Mouse (Mus musculus) cerebellum, adult 11-12 months (tissue): ENCODE data around the gene Sema6c.
"Not testable (repeated sequence)": the region's sequence is repeated elsewhere in the genome, so short reads cannot be mapped to it uniquely, and the experiment has no call there.

Source experiments
- DNase-seq: peaks from one replicate; pipeline ENCODE4 v3.0.0; 2022

The Sema6c gene

DNA sequence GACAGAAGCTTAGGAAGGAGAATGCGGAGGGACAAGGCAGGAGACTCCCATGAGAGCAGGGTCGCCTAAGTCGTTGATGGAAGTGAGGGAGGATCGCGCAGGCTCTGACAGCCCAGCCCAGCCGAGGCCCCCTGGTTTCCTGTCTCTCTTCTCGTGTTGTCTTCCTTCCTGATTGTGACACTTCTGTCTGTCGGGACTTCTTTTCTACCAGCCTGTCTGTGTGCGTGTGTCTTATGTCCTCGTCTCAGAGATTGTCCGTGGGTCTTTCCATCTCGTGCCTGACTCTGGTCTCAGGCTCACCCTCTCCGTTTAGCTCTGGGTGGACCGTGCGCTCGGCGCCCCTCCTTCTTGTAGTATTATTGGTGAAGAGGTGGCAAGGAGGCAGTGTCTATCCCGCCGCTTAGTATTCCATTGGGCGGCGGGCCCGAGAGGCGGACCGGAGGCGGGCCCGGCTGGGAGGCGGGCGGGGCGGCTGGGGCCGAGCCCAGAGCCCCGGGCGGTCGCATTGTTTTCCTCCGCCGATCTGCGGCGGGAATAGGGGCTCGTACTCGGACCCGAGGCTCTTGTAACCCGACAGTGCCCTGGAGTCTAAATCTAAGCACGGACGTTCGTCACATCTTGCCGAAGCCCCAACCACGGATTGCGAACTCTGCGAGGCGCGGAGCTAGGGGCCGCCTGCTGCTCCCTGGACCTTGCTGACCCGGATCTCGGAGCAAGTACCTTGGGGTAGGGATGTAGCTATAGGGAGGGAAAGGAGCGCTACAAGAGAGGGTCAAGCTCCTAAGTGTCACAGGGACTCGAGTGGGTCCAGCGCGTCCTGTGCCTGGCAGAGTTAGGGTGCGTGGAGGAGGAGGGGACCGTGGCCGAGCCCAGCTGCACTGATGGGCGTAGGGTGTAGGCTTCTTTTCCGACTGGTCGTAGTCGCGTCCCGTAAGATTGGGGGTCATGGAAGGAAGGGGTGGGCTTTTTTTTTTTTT is at the start of gene Sema6c:
Sema6c (plus strand) TSS at position 471 of the 977 bp plus-strand sequence.
- DNase-seq, result peak; percentile 92

DNA sequence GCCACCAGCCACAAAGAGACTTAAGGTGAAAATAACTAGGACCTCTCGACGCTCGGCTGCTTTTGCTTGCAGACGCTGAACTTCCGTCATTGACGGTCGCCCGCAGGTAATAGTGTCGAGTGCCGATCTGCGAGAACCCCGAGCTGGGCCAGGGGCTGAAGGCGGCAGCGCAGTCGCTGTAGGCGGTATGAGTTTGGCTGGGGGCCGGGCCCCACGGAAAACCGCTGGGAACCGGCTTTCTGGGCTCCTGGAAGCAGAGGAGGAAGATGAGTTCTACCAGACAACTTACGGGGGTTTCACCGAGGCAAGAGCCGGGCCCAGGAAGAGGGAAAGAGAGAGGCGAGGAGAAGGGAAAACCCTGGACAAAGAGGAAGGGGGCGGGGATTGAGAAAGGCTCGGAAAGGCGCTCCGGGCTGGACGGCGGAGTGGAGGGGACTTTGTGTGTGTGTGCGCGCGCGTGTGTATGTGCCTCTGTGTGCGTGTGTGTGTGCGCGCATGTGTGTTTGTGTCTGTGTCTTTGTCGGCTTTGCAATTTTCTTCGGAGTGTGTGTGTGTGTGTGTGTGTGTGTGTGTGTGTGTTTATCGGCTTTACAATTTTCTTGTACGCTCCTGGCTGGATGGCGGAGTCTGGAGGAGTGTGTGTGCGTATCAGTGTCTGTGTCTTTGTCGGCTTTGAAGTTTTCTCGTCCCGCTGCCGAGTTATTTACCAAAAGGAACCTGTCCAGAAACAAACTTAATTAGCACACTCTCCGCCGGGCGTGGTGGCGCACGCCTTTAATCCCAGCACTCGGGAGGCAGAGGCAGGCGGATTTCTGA is 49.1 kb upstream of the Sema6c start, which contains the start of gene Vps72:
Vps72 (plus strand) TSS at position 112 of the 816 bp plus-strand sequence.
- DNase-seq, result peak; percentile 83

DNA sequence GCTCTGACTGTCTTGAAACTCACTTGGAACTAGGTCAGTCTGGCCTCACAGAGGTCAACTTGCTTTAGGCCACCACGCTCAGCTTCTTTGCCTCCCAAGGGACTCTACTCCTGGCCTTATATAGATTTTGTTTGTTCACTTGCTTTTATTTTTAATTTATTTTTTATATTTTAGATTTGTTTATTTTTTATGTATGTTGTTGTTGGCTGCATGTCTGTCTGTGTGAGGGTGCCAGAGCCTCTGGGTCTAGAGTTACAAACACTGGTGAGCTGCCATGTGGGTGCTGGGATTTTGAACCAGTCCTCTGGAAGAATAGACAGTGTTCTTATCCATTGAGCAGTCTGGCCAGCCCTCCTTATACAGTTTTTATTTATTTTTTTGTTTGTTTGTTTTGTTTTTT is 47.5 kb upstream of the Sema6c start:
- DNase-seq, result no peak

DNA sequence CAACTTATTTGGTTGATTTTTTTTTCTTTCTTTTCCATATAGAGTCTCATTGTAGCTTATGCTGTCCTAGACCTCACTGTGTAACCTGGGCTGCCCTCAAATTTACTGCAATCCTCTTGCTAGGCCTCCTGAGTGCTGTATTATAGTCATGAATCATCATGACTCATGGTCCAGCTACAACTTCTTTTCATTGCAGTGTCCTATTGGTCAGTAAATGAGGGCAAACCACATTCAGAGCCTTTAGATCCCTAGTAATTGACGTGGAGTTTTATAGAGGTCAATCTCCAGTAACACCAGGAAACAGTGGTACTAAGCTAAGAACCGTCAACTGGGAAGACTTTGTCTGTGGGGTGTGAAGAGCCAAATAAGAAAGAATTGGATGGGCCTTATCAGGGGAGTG is 42.5 kb upstream of the Sema6c start:
- no peak for DNase-seq

DNA sequence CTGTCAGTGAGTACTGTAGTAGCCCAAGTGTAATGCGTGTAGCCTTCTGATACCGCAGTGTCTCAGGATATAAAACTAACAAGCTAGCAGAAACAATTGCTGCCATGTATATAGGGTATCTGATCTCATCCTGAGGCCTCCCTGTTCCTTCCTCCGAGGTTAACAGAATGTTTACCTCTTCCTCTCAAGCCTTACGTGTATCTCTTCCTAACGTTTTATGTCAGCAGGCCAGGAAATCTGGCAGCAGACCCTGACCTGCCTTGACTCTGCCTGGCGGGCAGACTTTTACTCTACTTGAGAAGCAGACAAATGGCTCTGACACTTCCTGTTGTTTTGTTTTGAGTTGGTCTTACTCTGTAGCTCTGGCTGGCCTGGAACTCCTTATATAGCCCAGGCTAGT is 38.7 kb upstream of the Sema6c start:
- DNase-seq, result no peak

DNA sequence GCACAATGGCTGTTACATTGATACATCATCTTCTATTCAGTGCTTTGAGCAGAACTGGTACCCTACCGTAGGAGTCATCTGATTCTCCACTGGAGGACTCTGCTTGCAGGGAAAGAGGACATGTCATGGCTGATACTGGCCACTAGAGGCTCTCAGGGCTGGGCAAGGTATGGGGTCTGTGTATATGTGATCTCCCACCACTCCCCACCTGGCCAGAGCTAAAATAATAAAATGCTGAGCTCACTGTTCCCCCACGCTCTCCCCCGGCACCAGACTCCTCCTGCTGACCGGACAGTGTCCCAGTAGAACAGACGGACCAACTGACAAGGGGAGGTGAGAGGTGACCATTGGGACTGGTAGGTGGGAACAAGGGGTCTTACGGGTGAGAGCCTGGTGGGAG is 36.0 kb upstream of the Sema6c start, which contains the start of gene Tmod4:
Tmod4 (plus strand) TSS at position 231 of the 400 bp plus-strand sequence.
- no peak for DNase-seq

DNA sequence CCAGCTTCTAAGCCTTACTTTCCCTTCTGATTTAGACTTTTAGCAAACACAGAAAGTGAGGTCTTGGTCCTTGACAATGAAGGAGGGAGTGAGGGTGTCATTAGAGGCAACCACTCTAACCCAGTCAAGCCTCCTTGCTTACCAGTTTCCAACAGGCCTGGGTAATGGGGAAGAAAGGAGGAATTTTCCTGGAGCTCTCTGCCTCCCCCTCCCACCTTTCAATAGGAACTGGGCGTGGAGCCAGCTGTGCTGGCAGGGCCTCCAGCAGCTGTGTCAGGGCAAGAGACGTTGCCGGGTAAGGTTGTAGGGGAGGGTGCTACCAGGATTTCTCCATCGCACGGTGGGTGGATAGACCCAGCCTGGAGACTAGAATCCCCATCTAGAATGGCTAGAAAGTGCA is 35.3 kb upstream of the Sema6c start:
- no peak for DNase-seq

DNA sequence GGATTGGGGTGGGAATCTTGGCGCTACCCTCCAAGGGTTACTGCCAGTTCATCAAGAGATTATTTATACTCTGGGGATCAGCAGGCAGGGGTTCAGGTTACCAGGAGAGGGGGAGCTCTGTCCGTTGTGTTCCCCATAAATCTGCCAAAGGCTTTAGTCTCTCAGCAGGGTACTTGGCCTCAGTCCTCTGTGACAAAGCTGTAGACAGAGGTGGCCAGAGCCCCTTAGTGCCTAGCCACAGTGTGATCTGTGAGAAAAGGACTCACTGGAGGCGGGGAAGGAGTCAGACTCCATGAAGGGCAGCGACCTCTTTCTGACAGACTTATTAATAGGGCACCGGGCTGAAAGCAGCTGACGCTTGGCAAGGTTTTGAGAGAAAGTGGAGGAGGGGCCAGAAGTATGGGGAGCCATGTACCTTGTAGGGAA is 31.0 kb upstream of the Sema6c start:
- DNase-seq, result peak; percentile 78

DNA sequence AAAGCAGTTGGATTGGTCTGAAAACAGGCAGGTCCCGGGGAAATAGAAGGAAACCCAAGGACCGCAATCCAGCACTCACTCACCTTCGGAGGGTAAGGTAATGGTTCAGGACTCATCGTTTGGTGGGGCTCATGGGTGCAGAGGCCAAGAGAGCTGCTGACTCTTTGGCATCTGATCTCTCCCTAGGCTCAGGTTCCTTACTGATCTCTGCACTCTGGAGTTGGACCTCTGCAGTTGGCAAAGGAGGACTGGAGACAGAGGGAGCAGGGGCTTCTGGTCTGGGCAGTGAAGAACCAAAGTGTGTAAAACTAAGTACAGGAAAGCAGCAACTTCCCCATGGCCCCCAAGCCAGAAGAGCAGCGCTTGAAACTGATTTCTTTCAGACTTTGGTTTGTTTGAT is 30.2 kb upstream of the Sema6c start:
- no peak for DNase-seq

DNA sequence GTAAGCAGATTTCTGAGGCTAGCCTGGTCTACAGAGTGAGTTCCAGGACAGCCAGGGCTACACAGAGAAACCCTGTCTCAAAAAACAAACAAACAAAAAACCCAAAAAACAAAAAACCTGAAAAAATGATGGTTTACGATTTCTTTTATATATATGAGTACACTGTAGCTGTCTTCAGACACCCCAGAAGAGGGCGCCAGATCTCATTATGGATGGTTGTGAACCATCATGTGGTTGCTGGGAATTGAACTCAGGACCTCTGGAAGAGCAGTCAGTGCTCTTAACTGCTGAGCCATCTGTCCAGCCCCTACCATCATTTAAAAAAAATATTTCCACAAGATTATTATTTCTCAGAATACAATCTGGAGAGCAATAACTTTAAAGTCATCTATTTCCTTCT is 27.9 kb upstream of the Sema6c start:
- DNase-seq, result not testable (repeated sequence)

DNA sequence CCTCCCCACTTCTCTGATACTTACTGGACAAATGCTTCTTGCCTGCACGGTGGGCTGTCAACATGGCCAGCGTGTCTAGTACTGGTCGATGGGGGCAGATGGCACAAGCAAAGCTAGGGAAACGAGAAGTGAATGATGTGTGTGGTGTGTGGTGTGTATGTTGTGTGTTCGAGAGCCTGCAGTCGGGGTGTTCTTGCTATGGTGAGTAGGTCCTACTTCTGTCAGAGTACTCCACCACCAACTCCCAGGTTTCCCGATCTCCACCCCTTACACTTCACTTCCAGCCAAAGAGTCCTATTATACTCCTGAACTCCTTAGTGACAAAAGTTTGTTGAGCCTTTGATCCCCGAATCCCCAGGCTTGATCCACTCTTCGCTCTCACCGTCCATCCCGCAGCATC is 27.1 kb upstream of the Sema6c start:
- DNase-seq, result no peak

DNA sequence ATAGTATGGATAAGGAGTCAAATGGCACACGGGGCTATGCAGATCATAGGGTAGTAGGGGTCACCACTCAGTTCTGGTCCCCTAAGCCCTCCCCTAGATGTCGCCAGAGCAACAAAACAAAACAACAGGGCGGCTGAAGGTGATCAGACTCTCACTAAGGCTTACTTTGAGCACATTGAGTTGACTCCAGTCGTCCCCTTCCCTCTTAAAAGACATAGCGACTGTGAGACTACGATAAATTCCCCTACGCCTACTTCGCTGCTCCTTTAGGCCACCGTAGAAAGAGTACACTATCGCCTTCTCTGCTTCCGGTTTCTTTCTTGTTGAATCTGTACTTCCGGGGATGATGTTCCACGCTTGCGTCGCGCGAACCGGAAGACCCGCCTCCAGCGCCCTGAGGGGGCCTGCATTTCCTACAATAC is 26.6 kb upstream of the Sema6c start, which contains the start of the genes Scnm1 and Lysmd1:
Scnm1 (minus strand) TSS at position 332 of the 422 bp plus-strand sequence.
Lysmd1 (plus strand) TSS at position 409 of the 422 bp plus-strand sequence.
- DNase-seq, result peak; percentile 96

DNA sequence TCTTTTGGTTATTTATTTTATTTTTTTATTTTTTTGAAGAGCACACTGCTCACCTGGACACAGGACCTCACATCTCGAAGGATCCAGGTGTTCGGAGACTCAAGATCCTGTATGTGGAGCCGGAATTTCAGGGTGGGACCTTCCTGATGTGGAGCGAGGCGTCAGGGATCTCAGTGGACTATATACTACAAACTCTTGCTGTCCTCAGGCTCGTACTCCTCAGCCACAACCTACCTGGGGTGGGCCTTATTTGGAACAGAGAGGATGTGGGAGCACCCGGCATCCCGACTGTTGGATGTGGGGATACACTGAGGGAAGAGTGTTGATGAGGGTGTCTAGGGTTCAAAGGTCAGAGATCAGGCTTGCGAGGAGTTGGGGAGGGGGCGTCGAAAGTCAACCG is 26.1 kb upstream of the Sema6c start:
- not testable (repeated sequence) for DNase-seq

DNA sequence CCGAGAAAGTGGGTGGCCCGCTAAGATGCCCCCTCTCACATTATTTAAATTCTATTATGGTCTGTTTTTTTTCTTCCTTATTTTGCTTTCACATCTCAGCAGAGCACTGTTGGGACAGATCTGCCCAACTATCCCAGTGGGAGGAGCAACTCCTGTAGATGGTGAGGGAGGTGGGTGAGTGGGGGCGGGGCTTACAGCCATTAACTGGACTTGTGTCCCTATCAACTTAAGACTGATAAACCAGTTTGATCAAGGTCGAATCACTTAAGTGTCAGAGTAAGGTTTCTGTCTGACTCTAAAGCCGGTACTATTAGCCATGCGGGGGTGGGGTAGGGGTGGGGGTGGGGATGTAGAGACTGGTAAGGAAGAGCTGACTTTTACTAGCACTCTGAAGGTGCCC is 25.2 kb upstream of the Sema6c start:
- peak; percentile 70 for DNase-seq

DNA sequence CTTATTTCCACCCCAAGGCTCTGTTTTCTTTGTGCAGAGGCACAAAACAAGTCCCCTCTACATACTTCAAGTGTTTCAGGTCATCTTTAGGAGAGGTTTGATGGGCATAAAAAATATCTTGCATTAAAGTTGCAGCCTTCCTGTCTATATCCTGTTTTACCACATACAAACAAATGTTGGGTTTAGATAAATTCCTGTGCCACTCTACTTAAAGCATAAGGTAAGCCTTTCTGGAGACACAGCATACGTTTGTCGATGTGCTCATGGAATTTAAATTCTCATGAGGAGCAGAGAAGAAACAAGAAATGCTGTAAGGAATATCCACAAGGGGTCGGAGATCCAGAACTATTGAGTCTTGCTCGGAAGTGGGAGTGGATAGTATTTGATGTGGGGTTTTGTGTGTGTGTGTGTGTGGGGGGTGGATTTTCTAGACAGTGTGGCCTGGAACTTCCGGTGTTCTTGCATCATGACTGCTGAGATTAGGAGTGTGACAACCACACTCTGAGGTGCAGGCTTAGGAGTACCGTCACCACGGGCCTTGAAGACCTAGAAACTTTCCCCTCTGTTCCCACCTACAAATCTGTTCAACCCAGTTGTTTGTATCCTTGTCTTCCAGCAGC is 24.7 kb upstream of the Sema6c start:
- DNase-seq, result no peak

DNA sequence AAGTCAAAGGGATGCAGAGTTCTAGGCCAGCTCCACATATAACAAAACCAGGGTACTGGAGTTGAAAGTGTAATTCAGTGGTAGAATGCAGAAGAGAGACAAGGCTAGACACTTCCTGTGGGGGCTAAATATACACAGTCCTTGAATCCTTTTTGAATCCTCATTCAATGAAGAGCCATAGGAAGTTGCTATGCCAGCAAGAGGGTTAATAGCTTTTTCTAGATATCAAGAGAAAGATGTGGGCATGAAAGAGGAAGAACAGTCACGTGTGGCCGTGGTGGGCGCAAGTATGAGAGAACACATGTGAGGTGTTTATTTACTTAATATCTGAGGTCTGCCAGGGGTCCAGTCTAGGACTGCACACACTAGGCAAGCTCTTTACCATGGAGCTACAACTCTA is 23.9 kb upstream of the Sema6c start:
- DNase-seq, result no peak

DNA sequence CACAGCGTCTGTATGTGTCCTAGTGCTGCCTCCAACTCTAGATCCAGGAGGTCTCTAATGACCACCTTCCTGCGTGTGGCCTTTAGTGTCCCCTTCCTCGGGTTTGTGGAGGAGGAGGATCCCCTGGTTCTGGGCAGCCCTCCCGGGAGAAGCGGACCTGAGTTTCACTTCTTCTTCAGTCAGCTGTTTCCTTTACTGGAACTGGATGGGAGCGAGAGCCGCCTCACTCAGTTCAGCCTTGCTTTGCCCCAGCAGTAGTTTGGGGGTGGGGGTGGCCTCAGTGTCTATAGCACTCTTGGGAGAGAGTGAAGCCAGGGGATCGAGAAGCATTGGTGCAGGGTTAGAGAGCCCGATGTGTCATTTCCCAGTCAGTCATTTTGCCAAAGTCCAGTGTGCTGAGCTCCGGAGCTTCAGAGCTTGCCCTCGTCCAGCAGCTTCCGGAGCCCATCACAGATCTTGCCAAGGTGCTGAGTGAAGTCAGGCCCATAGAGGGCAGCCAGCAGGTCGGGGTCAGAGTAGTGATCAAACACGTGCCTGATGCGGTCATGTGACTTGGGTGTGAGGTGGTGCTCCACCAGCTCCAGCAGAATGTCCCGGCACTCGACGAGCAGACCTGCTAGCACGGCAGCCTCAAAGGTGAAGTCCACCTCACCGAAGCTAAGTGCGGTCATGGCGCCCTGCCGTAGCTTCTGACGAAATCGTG is 20.5 kb upstream of the Sema6c start:
- no peak for DNase-seq

DNA sequence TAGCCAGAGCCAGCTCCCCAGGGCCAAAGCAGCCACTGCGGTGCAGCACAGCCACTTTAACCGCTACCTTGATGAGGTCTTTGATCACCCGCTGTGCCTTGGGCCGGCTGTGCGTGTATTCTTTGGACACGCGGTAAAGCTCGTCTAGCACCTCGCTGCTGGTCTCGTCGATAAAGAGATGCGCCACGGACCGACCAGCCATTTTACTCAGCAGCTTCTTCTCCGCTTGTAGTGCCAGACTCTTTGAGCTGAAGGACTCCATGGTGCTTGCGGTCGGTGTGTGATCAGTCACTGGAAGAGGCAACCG is 20.0 kb upstream of the Sema6c start:
- DNase-seq, result no peak

DNA sequence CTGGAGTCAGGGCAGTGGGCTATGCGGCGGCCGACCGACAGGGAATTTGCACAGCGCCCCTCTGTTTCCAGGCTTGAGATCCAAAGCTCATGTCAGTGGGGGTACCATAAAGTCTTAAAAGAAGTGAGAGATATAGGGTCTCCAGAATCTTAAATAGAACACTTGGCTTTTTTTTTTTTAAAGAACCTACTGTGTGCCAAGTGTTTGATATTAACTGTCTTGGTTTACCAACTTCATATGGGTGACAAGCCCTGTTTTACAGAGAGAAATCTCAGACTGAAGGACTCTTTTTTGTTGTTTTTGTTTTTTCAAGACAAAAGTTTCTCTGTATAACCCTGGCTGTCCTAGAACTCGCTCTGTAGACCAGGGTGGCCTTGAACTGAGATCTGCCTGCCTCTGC is 19.5 kb upstream of the Sema6c start:
- no peak for DNase-seq

DNA sequence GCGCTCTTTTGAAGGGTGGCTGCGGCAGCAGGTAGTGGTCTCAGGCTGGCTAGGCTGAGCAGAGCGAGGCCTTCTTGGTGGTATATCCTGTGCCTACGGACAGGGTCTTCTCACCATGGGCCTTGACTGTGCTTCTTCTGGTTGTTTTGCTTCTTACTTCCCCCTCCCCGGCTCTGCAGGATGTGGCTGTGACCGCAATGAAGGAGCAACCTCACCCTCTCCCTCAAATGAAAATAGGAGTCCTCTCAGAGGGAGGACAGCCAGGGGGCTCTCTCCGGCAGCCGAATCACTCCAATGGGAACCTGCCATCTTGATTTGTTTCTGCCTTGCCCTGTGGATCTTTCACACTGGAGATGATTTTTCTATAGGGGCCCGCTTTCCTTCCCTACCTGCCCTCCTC is 18.8 kb upstream of the Sema6c start:
- no peak for DNase-seq

DNA sequence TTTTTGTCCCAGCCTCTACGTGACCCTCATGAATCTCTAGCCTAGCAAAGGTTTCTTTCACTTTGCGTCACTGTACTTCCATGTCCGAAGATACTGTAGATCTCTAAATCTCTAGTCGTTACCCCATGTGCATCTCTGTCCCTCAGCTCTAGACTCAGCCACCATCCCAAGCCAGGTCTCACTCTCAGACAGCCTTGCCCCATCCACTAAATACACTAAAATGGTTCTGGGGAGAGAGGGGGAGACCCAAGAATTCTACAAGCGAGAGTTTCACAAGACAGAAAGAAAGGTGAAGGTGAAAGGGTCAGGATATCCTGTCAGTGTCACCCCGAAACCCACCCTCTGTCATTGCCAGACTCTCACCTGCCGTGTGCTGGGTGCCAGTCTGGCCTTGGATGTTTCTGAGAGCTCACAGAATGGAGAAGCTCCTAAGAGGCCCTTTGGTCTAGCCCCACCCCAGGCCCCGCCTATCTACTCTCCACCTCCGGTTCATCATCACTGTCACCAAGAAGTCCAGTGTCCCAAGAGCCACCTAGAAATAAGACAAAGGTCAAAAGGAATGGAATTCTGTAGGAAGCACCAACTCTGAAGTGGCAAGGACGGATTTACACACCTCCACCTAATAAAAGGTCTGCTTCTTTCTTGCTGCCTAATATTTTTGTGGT is 18.2 kb upstream of the Sema6c start, which contains the start of gene Tnfaip8l2:
Tnfaip8l2 (minus strand) TSS at position 409 of the 665 bp plus-strand sequence.
- DNase-seq, result no peak

DNA sequence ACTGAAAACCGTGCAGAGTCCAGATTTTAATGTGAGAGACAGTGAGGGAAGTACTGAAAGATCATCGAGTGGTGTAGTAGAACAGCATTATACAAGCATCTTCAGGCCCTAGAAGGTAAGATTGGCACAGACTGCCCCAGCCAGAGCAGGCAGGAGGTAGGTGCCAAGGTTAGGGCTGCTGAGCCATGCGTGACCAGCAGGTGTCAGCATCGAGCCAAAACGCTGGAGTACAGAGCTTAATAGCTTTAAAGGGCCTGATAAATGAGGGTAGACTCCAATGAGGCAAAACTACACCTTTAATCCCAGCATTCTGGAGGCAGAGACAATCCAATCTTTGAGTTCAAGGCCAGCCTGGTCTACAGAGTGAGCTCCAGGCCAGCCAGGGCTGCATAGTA is 17.6 kb upstream of the Sema6c start:
- DNase-seq, result peak; percentile 87
